Mouse (Mus musculus) liver, adult 2 months (tissue): ENCODE data around the gene Zfp367. TPM values are rescaled to one million over a fixed set of nuclear protein-coding genes. Genes with fewer than 3 reads are reported as not detected.

Source experiments
- DNase-seq: peaks from one replicate; pipeline ENCODE4 v3.0.0-alpha.2; 2011; ENCODE audit warnings: low read depth, low spot score; ENCODE audit errors: extremely low read depth
- H3K27ac ChIP-seq: fragments of 200-500 bp; replicated peaks from 2 replicates; pipeline ENCODE4 v1.5.1; 2012; ENCODE audit warnings: low read depth, mild to moderate bottlenecking, control low read depth, inconsistent platforms, low read length; ENCODE audit not compliant: insufficient read depth
- H3K27me3 ChIP-seq: fragments of 200-500 bp; 2 replicates; pipeline ENCODE4 v1.6.1; 2012; ENCODE audit warnings: mild to moderate bottlenecking, moderate library complexity, low read length, inconsistent platforms; ENCODE audit not compliant: control insufficient read depth, insufficient read depth
- H3K36me3 ChIP-seq: fragments of 200-500 bp; 2 replicates; pipeline ENCODE4 v1.6.1; 2012; ENCODE audit warnings: low read length, inconsistent platforms; ENCODE audit not compliant: control insufficient read depth, insufficient read depth
- H3K4me1 ChIP-seq: fragments of 200-500 bp; 2 replicates; pipeline ENCODE4 v1.6.1; 2011; ENCODE audit warnings: low read length; ENCODE audit not compliant: control insufficient read depth, insufficient read depth
- H3K4me3 ChIP-seq: fragments of 200-500 bp; 2 replicates; pipeline ENCODE4 v1.5.1; 2011; ENCODE audit warnings: low read depth, mild to moderate bottlenecking, control low read depth, low read length, moderate library complexity; ENCODE audit not compliant: insufficient read depth
- H3K79me2 ChIP-seq: fragments of 200-500 bp; 2 replicates; pipeline ENCODE4 v1.6.1; 2012; ENCODE audit warnings: inconsistent platforms, mild to moderate bottlenecking, low read length, moderate library complexity; ENCODE audit not compliant: control insufficient read depth, insufficient read depth
- H3K9ac ChIP-seq: fragments of 200-500 bp; 2 replicates; pipeline ENCODE4 v1.6.1; 2012; ENCODE audit warnings: low read depth, mild to moderate bottlenecking, control low read depth, inconsistent platforms, low read length
- CTCF ChIP-seq: fragments of 200-500 bp; IDR thresholded peaks from 2 replicates; pipeline ENCODE4 v1.5.1; 2011; ENCODE audit warnings: low read depth, low read length, control low read depth
- POLR2A ChIP-seq: fragments of 200-500 bp; IDR thresholded peaks from 2 replicates; pipeline ENCODE4 v1.6.1; 2011; ENCODE audit warnings: low read length, control low read depth; ENCODE audit not compliant: insufficient read depth; ENCODE audit errors: extremely low read depth
- WGBS: fragments of 180-500 bp; shearing (Covaris S2); methylation state at CpG from one replicate; pipeline ENCODE4 v1.1.7; 2018; 5-methylcytosine and 5-hydroxymethylcytosine counted together
- polyA plus RNA-seq: library from polyadenylated mRNA; depleted of rRNA; stranded (reverse); fragments of >200 nt; gene quantifications from 2 replicates; pipeline ENCODE4 v1.2.3, GENCODE M21; 2012
- total RNA-seq: library from RNA; depleted of rRNA; stranded (reverse); fragments of >200 nt; gene quantifications from 2 replicates; pipeline ENCODE4 v1.2.3, GENCODE M21; 2014

Zfp367 gene
- total and polyA plus RNA-seq, 2 experiments, result 4.0 to 21.8 TPM

- no peak for DNase-seq
- WGBS, result 8% methylated on average over 14 of the region's 14 CpGs
- H3K79me2 ChIP-seq, result peaks cover 13% of the 10 kb centered on the region; the same call in 1 of the 2 replicates
- H3K9ac ChIP-seq, result peak overlapping the region; percentile 92
- peak overlapping the region; percentile 68; the same call in 1 of the 2 replicates for H3K27ac ChIP-seq
- peaks cover 8% of the 10 kb centered on the region for H3K4me1 ChIP-seq
- peaks cover 2% of the 10 kb centered on the region for H3K36me3 ChIP-seq
- H3K4me3 ChIP-seq, result peak overlapping the region; percentile 86
- no peaks in the 10 kb centered on the region for H3K27me3 ChIP-seq
- TF ChIP-seq POLR2A, result no peak
- no peak for TF ChIP-seq CTCF
These were observed 9.6 kb upstream of the Zfp367 start for GRCm38 (mm10) chr13:64162626-64163025.

- Histone ChIP-seq H3K36me3 (no peaks in the 10 kb centered on the region), H3K4me3 (peak overlapping the region; percentile 86), H3K27me3 (no peaks in the 10 kb centered on the region), H3K27ac (peak overlapping the region; percentile 68), H3K79me2 (peaks cover 10% of the 10 kb centered on the region; the same call in 1 of the 2 replicates), H3K9ac (peak overlapping the region; percentile 92), H3K4me1 (peaks cover 8% of the 10 kb centered on the region)
- TF ChIP-seq POLR2A (peak; percentile 57; the same call in 1 of the 2 replicates), CTCF (no peak)
- under 1% methylated on average over 71 of the region's 71 CpGs for WGBS
- no peak for DNase-seq
These were observed 9.1 kb upstream of the Zfp367 start for GRCm38 (mm10) chr13:64161916-64162611.

GRCm38 (mm10) chr13:64161548-64161915 lies 8.5 kb upstream of the Zfp367 start, which contains the start of gene Habp4:
TSS of gene Habp4 (plus strand) at chr13:64161824.
- TF ChIP-seq CTCF (no peak), POLR2A (0 out of 2 replicates have a peak, but pooled peaks have one; percentile 55)
- H3K4me1 ChIP-seq, result peaks cover 8% of the 10 kb centered on the region
- peak within 1 kb of the TSS; percentile 68 for H3K27ac ChIP-seq
- H3K4me3 ChIP-seq, result peak within 1 kb of the TSS; percentile 86
- no peaks in the 10 kb centered on the region for H3K27me3 ChIP-seq
- WGBS, result 0% methylated on average over 31 of the region's 31 CpGs
- peaks cover 10% of the 10 kb centered on the region; the same call in 1 of the 2 replicates for H3K79me2 ChIP-seq
- peak; percentile 88 for DNase-seq
- no peaks in the 10 kb centered on the region for H3K36me3 ChIP-seq
- peak within 1 kb of the TSS; percentile 92 for H3K9ac ChIP-seq

- TF ChIP-seq POLR2A (no peak), CTCF (no peak)
- 0 out of 2 replicates have a peak, but pooled peaks cover 2% of the 10 kb centered on the region for H3K79me2 ChIP-seq
- DNase-seq, result no peak
- H3K27me3 ChIP-seq, result no peaks in the 10 kb centered on the region
- no peak overlapping the region for H3K9ac ChIP-seq
- no peak overlapping the region for H3K27ac ChIP-seq
- H3K4me1 ChIP-seq, result 0 out of 2 replicates have a peak, but pooled peaks cover 1% of the 10 kb centered on the region
- H3K4me3 ChIP-seq, result no peak overlapping the region
- no peaks in the 10 kb centered on the region for H3K36me3 ChIP-seq
These were observed 4.0 kb upstream of the Zfp367 start for GRCm38 (mm10) chr13:64156966-64157365.

- Histone ChIP-seq H3K27me3 (no peaks in the 10 kb centered on the region), H3K36me3 (no peaks in the 10 kb centered on the region), H3K79me2 (0 out of 2 replicates have a peak, but pooled peaks cover 2% of the 10 kb centered on the region), H3K4me1 (no peaks in the 10 kb centered on the region), H3K9ac (no peak overlapping the region), H3K4me3 (no peak overlapping the region), H3K27ac (no peak overlapping the region)
- no peak for DNase-seq
- no peak for TF ChIP-seq POLR2A
- TF ChIP-seq CTCF, result no peak
- 74% methylated on average over 1 of the region's 1 CpGs for WGBS
These were observed 2.2 kb upstream of the Zfp367 start for GRCm38 (mm10) chr13:64155171-64155571.

GRCm38 (mm10) chr13:64154651-64155050 lies 1.6 kb upstream of the Zfp367 start:
- Histone ChIP-seq H3K79me2 (0 out of 2 replicates have a peak, but pooled peaks cover 2% of the 10 kb centered on the region), H3K27me3 (no peaks in the 10 kb centered on the region), H3K36me3 (no peaks in the 10 kb centered on the region), H3K27ac (no peak overlapping the region), H3K4me1 (no peaks in the 10 kb centered on the region), H3K4me3 (no peak overlapping the region), H3K9ac (no peak overlapping the region)
- WGBS, result 80% methylated on average over 2 of the region's 2 CpGs
- DNase-seq, result no peak
- TF ChIP-seq POLR2A, result no peak
- no peak for TF ChIP-seq CTCF
